Mouse (Mus musculus) lung, embryonic 14.5 days (tissue): Measurements from ENCODE around the gene Fars2. TPM values are rescaled to one million over a fixed set of nuclear protein-coding genes. Genes with fewer than 3 reads are reported as not detected.

Source experiments
- ATAC-seq: fragments of 200-750 bp; cut with Nextera tagmentation; 2 replicates; pipeline ENCODE4 v1.8.0; 2017; ENCODE audit warnings: mild to moderate bottlenecking, moderate TSS enrichment, moderate library complexity; ENCODE audit not compliant: insufficient read depth
- DNase-seq: peaks from one replicate; pipeline ENCODE4 v3.0.0-alpha.2; 2015
- H3K27ac ChIP-seq: fragments of 300-500 bp; sonication (generic); 2 replicates; pipeline ENCODE4 v1.5.1; 2014; ENCODE audit warnings: low read depth, mild to moderate bottlenecking, moderate library complexity
- H3K27me3 ChIP-seq: fragments of 300-500 bp; sonication (generic); 2 replicates; pipeline ENCODE4 v1.6.1; 2014; ENCODE audit warnings: low read length, control low read depth; ENCODE audit not compliant: insufficient read depth
- H3K36me3 ChIP-seq: fragments of 300-500 bp; sonication (generic); 2 replicates; pipeline ENCODE4 v1.6.1; 2014; ENCODE audit warnings: control low read depth; ENCODE audit not compliant: insufficient read depth
- H3K4me1 ChIP-seq: fragments of 300-500 bp; sonication (generic); 2 replicates; pipeline ENCODE4 v1.6.1; 2014; ENCODE audit warnings: antibody characterized with exemption, control low read depth; ENCODE audit not compliant: insufficient read depth
- H3K4me2 ChIP-seq: fragments of 300-500 bp; sonication (generic); 2 replicates; pipeline ENCODE4 v1.6.1; 2014; ENCODE audit warnings: mild to moderate bottlenecking
- H3K4me3 ChIP-seq: fragments of 300-500 bp; sonication (generic); 2 replicates; pipeline ENCODE4 v1.5.1; 2014; ENCODE audit warnings: low read depth, low read length
- H3K9ac ChIP-seq: fragments of 300-500 bp; sonication (generic); 2 replicates; pipeline ENCODE4 v1.6.1; 2014
- H3K9me3 ChIP-seq: fragments of 300-500 bp; sonication (generic); 2 replicates; pipeline ENCODE4 v1.6.1; 2016; ENCODE audit warnings: low read depth, low read length, control low read depth
- CTCF ChIP-seq: IDR thresholded peaks from 2 replicates; pipeline ENCODE4 v1.5.1; 2016; ENCODE audit warnings: antibody characterized with exemption, low read depth
- WGBS: fragments of 180-500 bp; shearing (Covaris S2); extraction: QIAGEN DNeasy Blood & Tissue Kit; methylation state at CpG from one replicate; pipeline ENCODE4 v1.1.7; 2014; 5-methylcytosine and 5-hydroxymethylcytosine counted together
- polyA plus RNA-seq: library from polyadenylated mRNA; unstranded; fragments of >200 nt; fragmentation: Nextera tagmentation; extraction: Ambion mirVana; gene quantifications from 2 replicates; pipeline ENCODE4 v1.2.1, GENCODE M21; 2014

Gene Fars2
- polyA plus RNA-seq, 1 experiment from 2014 or later = 29.3 TPM

DNA sequence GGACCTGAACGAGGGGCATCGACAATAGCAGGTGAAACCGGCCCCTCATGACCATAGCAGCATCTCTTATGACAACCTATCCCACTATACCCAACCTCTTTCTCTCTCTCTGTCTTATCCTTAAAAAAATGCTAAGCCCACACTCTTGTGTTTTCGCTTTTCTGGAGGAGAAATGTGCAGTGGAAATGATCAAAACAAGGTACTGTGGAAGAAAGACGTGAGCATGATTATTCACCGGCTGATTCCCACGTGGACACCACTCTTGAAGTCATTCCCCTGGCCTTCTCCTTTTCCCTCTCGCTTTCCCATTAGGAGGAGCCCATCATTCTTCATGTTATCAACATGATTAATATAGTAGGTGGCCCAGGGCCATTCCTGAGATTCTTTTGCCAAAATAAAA lies 608.7 kb downstream of the Fars2 start:
- no peak for ATAC-seq
- Histone ChIP-seq H3K36me3 (no peaks in the 10 kb centered on the region), H3K27ac (no peak overlapping the region), H3K9ac (no peak overlapping the region), H3K9me3 (0 out of 2 replicates have a peak, but pooled peaks cover 3% of the 10 kb centered on the region), H3K27me3 (peaks cover 94% of the 10 kb centered on the region), H3K4me3 (no peak overlapping the region), H3K4me2 (no peak overlapping the region), H3K4me1 (no peaks in the 10 kb centered on the region; the same call in 1 of the 2 replicates)
- 4% methylated on average over 8 of the region's 8 CpGs for WGBS
- no peak for DNase-seq
- no peak for TF ChIP-seq CTCF

DNA sequence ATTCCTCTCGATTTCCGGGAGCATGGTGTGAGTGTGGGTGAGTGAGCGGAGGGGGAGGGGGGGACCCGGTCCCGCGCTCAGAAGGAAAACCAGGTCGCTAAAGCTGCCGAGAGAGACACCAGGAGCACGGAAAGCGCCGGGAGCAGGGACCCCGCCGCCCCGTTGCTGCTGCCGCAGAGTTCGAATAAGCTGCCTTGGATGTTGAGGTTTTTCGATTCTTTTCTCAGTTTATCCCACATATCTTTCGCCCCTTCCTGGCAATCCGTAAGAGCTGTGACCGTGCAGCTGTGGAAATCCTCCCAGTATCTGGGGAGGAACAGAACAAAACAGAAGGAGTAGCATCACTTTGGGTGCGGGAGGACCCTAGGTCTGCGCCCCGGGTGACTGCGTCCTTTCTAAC lies 609.3 kb downstream of the Fars2 start:
- no peak overlapping the region for H3K27ac ChIP-seq
- 0 out of 2 replicates have a peak, but pooled peaks cover 3% of the 10 kb centered on the region for H3K9me3 ChIP-seq
- no peaks in the 10 kb centered on the region; the same call in 1 of the 2 replicates for H3K4me1 ChIP-seq
- TF ChIP-seq CTCF = no peak
- H3K4me2 ChIP-seq = peak overlapping the region; percentile 56
- H3K36me3 ChIP-seq = no peaks in the 10 kb centered on the region
- H3K4me3 ChIP-seq = peak overlapping the region; percentile 30
- no peak overlapping the region for H3K9ac ChIP-seq
- ATAC-seq = no peak
- no peak for DNase-seq
- under 1% methylated on average over 24 of the region's 24 CpGs for WGBS
- H3K27me3 ChIP-seq = peaks cover 99% of the 10 kb centered on the region

DNA sequence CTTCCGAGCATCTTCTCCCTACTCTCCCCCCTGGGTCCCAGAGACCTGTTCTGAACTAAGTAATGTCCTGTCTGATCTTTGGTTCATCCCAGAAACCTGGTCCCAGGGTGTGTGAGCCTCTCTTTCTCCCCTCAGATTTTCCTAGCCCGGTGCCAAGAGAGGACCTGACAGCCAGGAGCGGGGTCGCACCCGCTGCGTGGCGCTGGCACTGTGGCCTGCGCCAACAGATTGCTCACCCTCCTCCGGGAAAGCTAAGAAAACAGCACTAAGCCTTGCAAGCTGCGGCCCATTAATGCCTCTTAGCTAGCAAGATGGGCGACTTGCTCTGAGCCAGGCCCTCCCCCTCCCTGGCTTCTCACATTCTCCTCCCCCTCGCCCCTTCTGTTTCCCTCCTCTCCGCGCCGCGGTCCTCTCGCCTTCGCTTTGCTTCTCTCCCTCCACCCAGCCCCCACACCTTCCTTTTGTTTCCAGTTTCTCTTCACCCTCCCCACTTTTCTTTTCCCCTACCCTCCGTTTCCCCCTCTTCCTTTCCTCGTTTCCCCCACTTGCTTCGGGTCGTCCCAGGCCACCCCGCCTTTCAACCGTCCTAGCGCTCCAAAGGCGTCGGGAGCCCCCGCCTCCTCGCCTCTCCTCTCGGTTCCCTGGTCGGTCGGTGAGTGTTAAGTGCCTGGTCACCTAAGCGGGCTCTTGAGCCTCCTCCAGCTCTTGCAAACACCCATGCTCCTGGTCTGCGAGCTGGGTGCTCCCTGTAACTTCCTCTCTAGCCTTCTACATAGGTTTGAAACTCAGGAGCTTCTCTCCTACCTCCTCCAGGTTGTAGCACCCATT lies 610.0 kb downstream of the Fars2 start:
- no peak for ATAC-seq
- Histone ChIP-seq H3K4me1 (no peaks in the 10 kb centered on the region; the same call in 1 of the 2 replicates), H3K27me3 (peaks cover 98% of the 10 kb centered on the region), H3K36me3 (no peaks in the 10 kb centered on the region), H3K4me3 (peak overlapping the region; percentile 30), H3K27ac (no peak overlapping the region), H3K4me2 (peak overlapping the region; percentile 56), H3K9me3 (0 out of 2 replicates have a peak, but pooled peaks cover 3% of the 10 kb centered on the region), H3K9ac (no peak overlapping the region)
- no peak for TF ChIP-seq CTCF
- DNase-seq = no peak
- under 1% methylated on average over 33 of the region's 34 CpGs for WGBS

DNA sequence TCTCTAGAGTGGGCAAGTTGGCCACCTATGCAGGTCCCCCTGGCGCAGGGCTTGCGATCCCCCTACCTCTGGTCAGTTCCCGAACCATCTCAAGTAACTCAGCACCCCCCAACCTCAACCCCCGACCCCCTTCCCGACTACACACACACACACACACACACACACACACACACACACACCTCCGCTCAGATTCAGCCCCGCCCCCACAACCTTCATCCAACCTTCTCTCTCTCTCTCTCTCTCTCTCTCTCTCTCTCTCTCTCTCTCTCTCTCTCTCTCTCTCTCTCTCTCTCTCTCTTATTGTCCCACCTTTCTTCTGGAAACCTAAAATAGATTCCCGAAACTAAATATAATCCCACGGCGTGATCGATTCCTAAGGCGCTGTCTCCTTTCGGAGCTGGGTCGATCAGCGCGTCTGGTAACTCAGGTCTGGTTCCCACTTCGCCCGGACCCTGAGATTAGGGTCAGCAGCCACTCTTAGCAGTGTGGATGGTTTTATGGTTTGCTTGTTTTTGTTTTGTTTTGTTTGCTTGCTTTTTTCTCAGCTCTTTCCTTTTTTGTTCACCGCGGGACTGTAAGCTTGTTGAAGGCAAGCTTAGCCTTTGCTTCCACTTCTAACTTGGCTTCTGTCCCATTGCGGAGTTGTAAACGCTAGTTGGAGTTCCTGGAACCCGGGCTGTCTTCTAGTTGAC lies 610.7 kb downstream of the Fars2 start:
- Histone ChIP-seq H3K27me3 (peaks cover 98% of the 10 kb centered on the region), H3K4me1 (no peaks in the 10 kb centered on the region; the same call in 1 of the 2 replicates), H3K9ac (no peak overlapping the region), H3K4me2 (no peak overlapping the region; the same call in 1 of the 2 replicates), H3K4me3 (peak overlapping the region; percentile 30), H3K36me3 (no peaks in the 10 kb centered on the region), H3K27ac (no peak overlapping the region), H3K9me3 (0 out of 2 replicates have a peak, but pooled peaks cover 3% of the 10 kb centered on the region)
- DNase-seq = peak; percentile 45
- TF ChIP-seq CTCF = no peak
- 1% methylated on average over 21 of the region's 23 CpGs for WGBS
- ATAC-seq = no peak

DNA sequence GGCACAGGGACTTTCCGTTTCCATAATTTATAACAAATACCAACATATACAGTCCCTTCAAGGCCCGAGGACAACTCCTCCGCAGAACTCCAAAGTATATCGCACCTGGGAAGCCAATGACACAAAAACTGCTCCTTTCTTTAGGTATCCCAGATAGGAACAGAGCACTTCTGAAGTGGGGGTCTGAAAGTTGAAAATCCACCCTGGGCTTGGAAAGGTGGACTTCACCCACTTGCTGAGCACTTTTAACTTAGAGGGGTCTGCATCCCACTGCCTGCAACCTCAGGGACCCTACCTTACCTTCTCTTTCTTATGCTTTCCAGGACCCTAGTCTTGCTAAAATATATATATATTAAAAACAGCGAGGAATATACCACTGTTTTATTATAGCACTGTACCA lies 611.3 kb downstream of the Fars2 start:
- no peak for TF ChIP-seq CTCF
- Histone ChIP-seq H3K9ac (no peak overlapping the region), H3K27me3 (peaks cover 98% of the 10 kb centered on the region), H3K4me2 (no peak overlapping the region), H3K36me3 (no peaks in the 10 kb centered on the region), H3K9me3 (0 out of 2 replicates have a peak, but pooled peaks cover 3% of the 10 kb centered on the region), H3K4me3 (no peak overlapping the region), H3K4me1 (no peaks in the 10 kb centered on the region; the same call in 1 of the 2 replicates), H3K27ac (no peak overlapping the region)
- ATAC-seq (no peak), DNase-seq (no peak)
- 11% methylated on average over 5 of the region's 5 CpGs for WGBS

DNA sequence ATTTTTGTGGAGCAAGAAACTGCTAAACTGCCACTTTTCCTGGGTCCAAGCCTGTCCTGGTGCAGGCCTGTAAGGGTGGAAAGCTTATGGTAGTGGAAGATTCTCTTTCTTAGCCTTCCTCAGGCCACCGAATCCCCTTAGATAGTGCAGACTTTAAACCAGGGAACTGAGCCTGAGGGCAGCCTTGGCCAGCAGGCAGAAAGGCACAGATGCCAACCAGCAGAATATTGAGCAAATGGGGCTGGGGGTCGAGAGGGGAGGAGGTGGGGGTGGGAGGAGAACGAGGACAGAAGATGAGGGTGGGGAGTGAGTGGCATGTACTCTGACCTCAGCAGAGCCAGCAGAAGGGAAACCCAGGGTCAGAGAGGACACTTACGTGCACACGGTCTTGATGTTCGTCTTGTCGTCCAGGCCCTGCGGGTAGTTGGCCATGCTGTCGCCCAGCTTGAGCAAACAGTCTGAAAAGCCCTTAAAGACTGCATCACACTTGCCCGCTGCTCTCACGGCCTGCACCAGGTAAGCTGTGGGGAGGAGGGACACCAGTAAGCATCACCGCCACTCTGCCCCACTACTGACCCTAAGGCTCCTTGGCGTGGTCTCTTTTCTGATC lies 612.6 kb downstream of the Fars2 start:
- no peak for TF ChIP-seq CTCF
- ATAC-seq (no peak), DNase-seq (no peak)
- Histone ChIP-seq H3K4me2 (no peak overlapping the region), H3K4me3 (no peak overlapping the region), H3K36me3 (no peaks in the 10 kb centered on the region), H3K9ac (no peak overlapping the region), H3K27me3 (peaks cover 98% of the 10 kb centered on the region), H3K4me1 (no peaks in the 10 kb centered on the region; the same call in 1 of the 2 replicates), H3K27ac (no peak overlapping the region), H3K9me3 (0 out of 2 replicates have a peak, but pooled peaks cover 3% of the 10 kb centered on the region)
- WGBS = 10% methylated on average over 13 of the region's 13 CpGs
